Comparison of ENCODE assay signal across 8 mouse cellular contexts in genomic region chr5:74066416-74067115, GRCm38 (mm10). TPM values are rescaled to one million over a fixed set of nuclear protein-coding genes. Genes with fewer than 3 reads are reported as not detected.
DNase-seq lines count a peak whose midpoint lies in the region; ATAC-seq lines count a peak whose summit lies in the region.

No protein-coding gene starts in this region.

- H3K4me1 ChIP-seq in embryonic facial prominence, embryonic 15.5 days = peaks cover 47% of the 10 kb centered on the region
- H3K4me1 ChIP-seq in hindbrain, embryonic 15.5 days (replicated peaks) = peaks cover 45% of the 10 kb centered on the region
- H3K4me1 ChIP-seq in liver, embryonic 12.5 days = peaks cover 74% of the 10 kb centered on the region
- H3K4me1 ChIP-seq in neural tube, embryonic 12.5 days = peaks cover 31% of the 10 kb centered on the region

- no peaks in the 10 kb centered on the region for H3K9me3 ChIP-seq in embryonic facial prominence, embryonic 15.5 days (replicated peaks)
- H3K9me3 ChIP-seq in hindbrain, embryonic 15.5 days = no peaks in the 10 kb centered on the region
- H3K9me3 ChIP-seq in liver, embryonic 12.5 days (replicated peaks) = no peaks in the 10 kb centered on the region
- no peaks in the 10 kb centered on the region for H3K9me3 ChIP-seq in neural tube, embryonic 12.5 days

- DNase-seq in urinary bladder, postnatal 25 days (ENCODE audit: low spot score) = peak; percentile 14
- no peak for DNase-seq in urinary bladder, postnatal 4 days (ENCODE audit: low spot score in 2 of 2)
- no peak for DNase-seq in gastrocnemius, postnatal 25 days
- no peak for DNase-seq in gastrocnemius, postnatal 36 days

- intact Hi-C loops in gastrocnemius, postnatal 36 days (cut with DNase I) = loop anchor here (5.0 kb wide), 3 partner anchors 41 to 1204 kb away; no protein-coding TSS in a partner anchor

- no peak overlapping the region for H3K9ac ChIP-seq in embryonic facial prominence, embryonic 15.5 days
- peak overlapping the region; percentile 26; the same call in 1 of the 2 replicates for H3K9ac ChIP-seq in hindbrain, embryonic 15.5 days
- peak overlapping the region; percentile 93 for H3K9ac ChIP-seq in liver, embryonic 12.5 days
- H3K9ac ChIP-seq in neural tube, embryonic 12.5 days = peak overlapping the region; percentile 26; the same call in 1 of the 2 replicates

- H3K4me3 ChIP-seq in embryonic facial prominence, embryonic 15.5 days (replicated peaks) = peak overlapping the region; percentile 87
- peak overlapping the region; percentile 76 for H3K4me3 ChIP-seq in hindbrain, embryonic 15.5 days
- H3K4me3 ChIP-seq in liver, embryonic 12.5 days = peak overlapping the region; percentile 80
- peak overlapping the region; percentile 5; the same call in 1 of the 2 replicates for H3K4me3 ChIP-seq in neural tube, embryonic 12.5 days

- no peaks in the 10 kb centered on the region for H3K27me3 ChIP-seq in embryonic facial prominence, embryonic 15.5 days
- H3K27me3 ChIP-seq in hindbrain, embryonic 15.5 days = no peaks in the 10 kb centered on the region
- no peaks in the 10 kb centered on the region for H3K27me3 ChIP-seq in liver, embryonic 12.5 days (replicated peaks)
- no peaks in the 10 kb centered on the region for H3K27me3 ChIP-seq in neural tube, embryonic 12.5 days (replicated peaks)

- 20% methylated on average over 12 of the region's 12 CpGs for WGBS in embryonic facial prominence, embryonic 15.5 days
- WGBS in hindbrain, embryonic 15.5 days = 31% methylated on average over 12 of the region's 12 CpGs
- 26% methylated on average over 12 of the region's 12 CpGs for WGBS in liver, embryonic 12.5 days (ENCODE audit: insufficient replicate concordance)
- WGBS in neural tube, embryonic 12.5 days = 34% methylated on average over 12 of the region's 12 CpGs

- ATAC-seq in embryonic facial prominence, embryonic 15.5 days (ENCODE audit: insufficient number of reproducible peaks, low FRiP score, low TSS enrichment, low read depth) = no peak; the same call in 1 of the 2 replicates
- no peak for ATAC-seq in hindbrain, embryonic 15.5 days (ENCODE audit: low FRiP score, low read depth)
- no peak for ATAC-seq in liver, embryonic 12.5 days
- no peak for ATAC-seq in neural tube, embryonic 12.5 days (ENCODE audit: low FRiP score, low read depth)

- peak overlapping the region; percentile 99 for H3K27ac ChIP-seq in embryonic facial prominence, embryonic 15.5 days (replicated peaks)
- 0 out of 2 replicates have a peak overlapping the region, but pooled peaks have one; percentile 36 for H3K27ac ChIP-seq in hindbrain, embryonic 15.5 days (replicated peaks)
- peak overlapping the region; percentile 93 for H3K27ac ChIP-seq in liver, embryonic 12.5 days
- no peak overlapping the region; the same call in 1 of the 2 replicates for H3K27ac ChIP-seq in neural tube, embryonic 12.5 days

- H3K36me3 ChIP-seq in embryonic facial prominence, embryonic 15.5 days = no peaks in the 10 kb centered on the region
- H3K36me3 ChIP-seq in hindbrain, embryonic 15.5 days = no peaks in the 10 kb centered on the region
- H3K36me3 ChIP-seq in liver, embryonic 12.5 days = no peaks in the 10 kb centered on the region; the same call in 1 of the 2 replicates
- no peaks in the 10 kb centered on the region for H3K36me3 ChIP-seq in neural tube, embryonic 12.5 days

- peak overlapping the region; percentile 76 for H3K4me2 ChIP-seq in embryonic facial prominence, embryonic 15.5 days (replicated peaks)
- peak overlapping the region; percentile 89 for H3K4me2 ChIP-seq in hindbrain, embryonic 15.5 days
- peak overlapping the region; percentile 97 for H3K4me2 ChIP-seq in liver, embryonic 12.5 days
- H3K4me2 ChIP-seq in neural tube, embryonic 12.5 days (replicated peaks) = peak overlapping the region; percentile 81

RNA-seq across cellular contexts. Expression of gene Usp46, which starts 1.7 kb away (rescaled TPM):
- polyA plus RNA-seq in embryonic facial prominence, embryonic 15.5 days (2015; fragmentation: Nextera tagmentation; extraction: Ambion mirVana) = 27.2 and 30.3 TPM in 2 replicates
- 32.1 and 38.5 TPM in 2 replicates for polyA plus RNA-seq in hindbrain, embryonic 15.5 days (2015; fragmentation: Nextera tagmentation; extraction: Ambion mirVana)
- polyA plus RNA-seq in liver, embryonic 12.5 days (2016; fragmentation: Nextera tagmentation; extraction: Ambion mirVana) = 29.5 and 31.8 TPM in 2 replicates
- 27.1 and 27.8 TPM in 2 replicates for polyA plus RNA-seq in neural tube, embryonic 12.5 days (2016; fragmentation: Nextera tagmentation; extraction: Ambion mirVana)
- 10 to 100 TPM; 11.8 to 14.1 TPM for total RNA-seq in gastrocnemius, postnatal 25 days (2021)
- total RNA-seq in gastrocnemius, postnatal 36 days (2021) = 10 to 100 TPM in 1 of 2 experiments, 1 to 10 TPM in 1; 8.2 to 13.0 TPM

Comparison
In these comparisons a context has a peak if more than half of its experiments do, and no peak if none do; other contexts are left out.
1. H3K4me3 ChIP-seq: peak in every context shown above with its lines; median percentile 87 in embryonic facial prominence, embryonic 15.5 days; 80 in liver, embryonic 12.5 days; 76 in hindbrain, embryonic 15.5 days; 5 in neural tube, embryonic 12.5 days.